Mouse (Mus musculus): ENCODE data around the gene 1700067K01Rik.

Gene 1700067K01Rik

GRCm38 (mm10) chr8:84048171-84048570 lies 46.9 kb downstream of the 1700067K01Rik start:
- DNase-seq (ENCODE audit: low read depth, low spot score) = no peak

- no peak for DNase-seq (ENCODE audit: low read depth, low spot score)
Measured at GRCm38 (mm10) chr8:84052746-84053145, 51.4 kb downstream of the 1700067K01Rik start.

GRCm38 (mm10) chr8:84053229-84053628 lies 51.9 kb downstream of the 1700067K01Rik start:
- DNase-seq (ENCODE audit: low read depth, low spot score) = no peak

All from c-Kit-negative CD71-positive TER-119-positive erythroid progenitor cells, embryonic 14.5 days (primary cell).